Mouse (Mus musculus) heart, adult 2 months (tissue): ENCODE measurements at regions not wholly inside any gene's neighbourhood (a gene's known extent, or its start where the extent isn't known, plus 50 kb on each side); places are given as distances from the start of the nearest gene placed in this dataset.

Source experiments
- CTCF ChIP-seq: fragments of 200-600 bp; IDR thresholded peaks from 2 replicates; pipeline ENCODE4 v1.8.1; 2022; ENCODE audit warnings: antibody characterized with exemption, mild to moderate bottlenecking, moderate library complexity
- POLR2A ChIP-seq: fragments of 200-500 bp; IDR thresholded peaks from 2 replicates; pipeline ENCODE4 v1.6.1; 2011; ENCODE audit warnings: mild to moderate bottlenecking, low read depth, low read length, control low read depth; ENCODE audit not compliant: insufficient read depth

DNA sequence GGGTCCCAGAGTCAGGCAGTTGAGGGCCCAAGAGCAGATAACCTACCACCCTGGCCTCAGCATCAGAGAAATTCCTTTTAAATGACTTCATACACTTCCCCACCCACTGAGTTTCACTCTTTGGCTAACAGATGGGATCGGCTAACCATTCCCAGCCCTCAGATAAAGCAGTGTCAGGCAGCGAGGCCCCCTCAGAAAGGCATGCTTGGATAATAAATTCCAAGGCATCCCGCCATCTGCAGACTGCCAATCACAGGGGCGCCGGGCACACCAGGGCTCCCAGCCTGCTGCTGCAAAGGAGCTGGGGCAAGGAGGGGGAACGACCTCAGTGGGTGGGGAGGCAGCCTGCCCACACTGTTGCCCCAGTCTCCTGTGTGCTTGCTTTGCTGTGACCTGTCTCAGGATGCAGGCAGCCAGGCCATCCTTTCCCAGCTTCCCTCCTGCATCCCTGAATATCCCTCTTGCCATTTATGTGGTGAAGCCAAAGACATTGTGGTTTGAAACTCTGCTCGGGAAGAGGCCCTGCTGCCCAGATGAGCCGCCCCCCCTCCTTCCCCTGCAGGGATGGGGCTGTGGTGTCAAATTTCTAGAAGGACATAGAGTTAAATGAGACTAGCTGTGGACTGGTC, 143.6 kb downstream of the Gm26897 start:
- TF ChIP-seq CTCF: no peak
- TF ChIP-seq POLR2A: no peak
